Mouse (Mus musculus): ENCODE data around the gene Ciao2b.

The Ciao2b gene

GRCm38 (mm10) chr8:104613119-104613518, 28.6 kb downstream of the Ciao2b start:
- no peak for DNase-seq

DNA sequence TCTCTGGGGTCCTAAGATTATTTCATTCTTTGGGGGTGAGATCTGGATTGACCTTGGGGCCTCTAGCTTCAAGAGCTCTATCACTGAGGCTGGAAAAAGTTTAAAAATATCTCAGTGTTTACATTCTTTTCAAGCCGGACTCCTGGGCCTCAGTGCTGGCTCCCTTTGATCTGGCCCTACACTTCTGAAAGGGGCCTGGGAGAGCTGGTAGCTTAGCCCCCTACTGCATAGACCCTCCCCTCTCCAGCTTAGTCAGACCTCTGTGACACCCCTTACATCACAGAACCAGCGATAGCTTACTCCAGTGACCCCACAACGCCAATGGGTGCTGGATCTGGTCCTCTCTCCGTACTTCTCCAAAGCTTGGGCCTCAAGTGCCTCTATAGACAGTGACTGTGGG, 30.2 kb downstream of the Ciao2b start:
- no peak for DNase-seq

GRCm38 (mm10) chr8:104610185-104610766, 31.5 kb downstream of the Ciao2b start:
- DNase-seq, result no peak

DNA sequence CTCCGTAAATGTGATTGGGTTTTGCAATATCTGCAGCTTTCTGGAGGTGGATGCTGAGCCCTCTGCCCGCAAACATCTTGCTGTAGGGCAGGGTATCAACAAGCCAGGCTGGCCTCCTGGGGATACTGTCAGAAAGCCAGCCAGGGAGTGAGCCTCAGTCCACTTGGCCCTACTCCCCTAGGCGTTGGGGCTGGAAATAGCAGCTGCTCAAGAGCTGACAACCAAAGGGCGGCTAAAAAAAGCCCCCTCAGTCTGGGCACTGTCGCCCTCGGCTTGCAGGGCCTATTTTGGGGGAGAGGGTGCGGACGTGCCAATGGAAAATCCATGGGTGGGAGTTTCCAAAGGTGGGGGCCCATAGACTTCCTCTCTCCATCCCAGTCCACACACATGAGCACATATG, 32.5 kb downstream of the Ciao2b start:
- no peak for DNase-seq

- no peak for DNase-seq
These were observed 33.8 kb downstream of the Ciao2b start for GRCm38 (mm10) chr8:104607944-104608343.

GRCm38 (mm10) chr8:104606329-104606728, 35.4 kb downstream of the Ciao2b start:
- DNase-seq, result no peak

DNA sequence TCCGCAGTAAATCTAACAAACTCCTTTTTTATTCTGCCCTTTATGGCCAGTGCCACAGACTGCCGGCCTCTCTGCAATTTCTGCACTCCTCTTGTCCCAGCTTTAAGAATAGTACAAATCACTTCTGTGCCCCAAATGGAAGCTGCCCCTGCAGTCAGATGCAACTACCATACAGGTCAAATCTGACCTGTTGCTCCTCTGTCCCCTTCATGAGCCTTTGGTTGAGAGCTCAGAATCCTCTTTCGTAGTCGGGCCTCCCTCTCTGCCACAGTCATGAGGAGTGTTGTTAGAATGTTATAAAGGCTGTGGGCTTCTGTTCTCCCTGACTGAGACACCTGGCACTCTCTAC, 38.5 kb downstream of the Ciao2b start:
- DNase-seq, result no peak

- peak; percentile 81 to 86 for DNase-seq
These were observed 39.1 kb downstream of the Ciao2b start for GRCm38 (mm10) chr8:104602468-104603244.

DNA sequence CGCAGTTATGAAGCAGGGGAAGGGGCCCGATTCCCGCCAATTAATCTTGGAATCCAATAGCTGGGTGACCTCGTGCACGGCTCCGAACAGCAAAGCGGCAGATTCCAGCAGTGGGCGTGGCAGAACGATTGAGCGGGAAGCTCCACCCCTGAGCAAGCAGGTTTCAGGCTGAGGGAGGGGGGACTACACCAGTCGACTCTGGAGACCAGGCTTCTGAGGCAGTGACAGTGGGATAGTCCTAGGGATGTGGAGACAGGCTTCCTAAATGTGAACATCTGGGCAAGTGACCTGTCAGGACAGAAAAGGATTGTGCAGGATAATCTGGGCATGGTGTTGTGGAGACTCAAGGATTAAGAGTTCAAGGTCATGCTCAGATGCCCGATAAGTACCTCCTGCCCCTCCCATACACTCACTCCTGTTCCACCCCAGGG, 39.8 kb downstream of the Ciao2b start:
- no peak for DNase-seq

DNA sequence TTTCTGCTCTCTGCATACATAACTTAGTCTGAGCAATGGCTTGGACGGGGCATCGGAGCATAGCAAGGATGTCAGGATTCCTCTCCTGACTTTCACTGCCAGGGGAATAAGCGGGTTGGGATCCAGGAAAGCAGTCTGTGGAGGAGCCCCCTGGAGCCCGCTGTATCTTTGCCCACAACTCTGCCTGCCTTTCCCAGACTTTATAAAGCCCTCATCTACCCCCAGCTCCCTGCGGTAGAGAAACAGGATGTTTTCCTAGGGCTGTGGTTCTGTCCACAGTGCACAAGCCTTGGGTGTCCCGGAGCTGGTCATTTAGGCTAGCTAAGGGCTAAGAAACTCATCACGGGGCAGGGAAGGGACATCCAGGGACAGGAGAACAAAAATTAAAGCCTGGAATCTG, 40.4 kb downstream of the Ciao2b start:
- DNase-seq, result peak in 1 of 2 experiments; percentile 2

DNA sequence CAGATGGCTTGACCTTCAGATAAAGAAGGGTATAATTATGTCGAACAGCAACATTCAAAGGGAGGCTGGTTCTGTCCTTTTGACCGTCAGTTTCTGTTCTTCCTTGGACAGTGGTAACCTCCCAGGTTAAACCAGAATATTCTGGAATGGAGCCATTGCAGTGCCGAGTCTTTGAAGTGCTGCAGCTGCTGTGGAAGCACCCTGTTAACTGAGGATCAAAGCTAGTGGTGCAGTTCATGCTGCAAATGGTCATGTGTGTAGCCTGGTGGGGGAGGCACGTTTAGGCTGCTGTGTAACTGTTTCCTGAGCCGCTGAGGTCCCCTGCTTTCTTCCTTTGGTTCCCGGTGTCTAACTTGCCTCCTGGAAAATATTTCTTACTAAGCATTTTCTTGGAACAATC, 43.3 kb downstream of the Ciao2b start:
- no peak for DNase-seq

GRCm38 (mm10) chr8:104597656-104598055, 44.1 kb downstream of the Ciao2b start:
- peak in 1 of 2 experiments; percentile 3 for DNase-seq

- peak in 1 of 2 experiments; percentile 15 for DNase-seq
These were observed 45.8 kb downstream of the Ciao2b start for GRCm38 (mm10) chr8:104595773-104596536.

DNA sequence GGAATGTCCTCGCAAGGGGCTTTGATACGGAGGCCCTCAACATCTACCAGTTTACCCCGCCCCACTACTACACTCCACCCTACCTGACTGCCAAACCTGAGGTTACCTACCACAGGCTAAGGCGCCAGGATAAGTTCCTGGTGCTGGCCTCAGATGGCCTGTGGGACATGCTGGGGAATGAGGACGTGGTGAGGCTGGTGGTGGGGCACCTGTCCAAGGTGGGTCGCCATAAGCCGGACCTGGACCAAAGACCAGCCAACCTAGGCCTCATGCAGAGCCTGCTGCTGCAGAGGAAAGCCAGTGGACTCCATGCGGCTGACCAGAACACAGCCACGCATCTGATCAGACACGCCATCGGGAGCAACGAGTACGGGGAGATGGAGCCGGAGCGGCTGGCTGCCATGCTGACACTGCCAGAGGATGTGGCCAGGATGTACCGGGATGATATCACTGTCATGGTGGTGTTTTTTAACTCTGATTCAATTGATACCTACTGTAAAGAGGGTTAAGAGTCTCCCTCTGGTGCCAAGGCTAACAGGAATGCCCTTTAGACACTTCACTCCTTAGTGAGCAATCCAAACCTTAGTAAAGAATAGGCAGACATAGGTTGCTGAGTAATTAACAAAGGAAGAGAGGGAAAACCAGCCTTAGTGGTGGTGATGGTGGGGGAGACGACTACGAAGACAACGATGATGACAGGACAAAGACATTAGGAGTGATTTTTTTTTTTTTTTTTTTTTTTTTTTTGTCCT, 47.0 kb downstream of the Ciao2b start:
- no peak for DNase-seq

GRCm38 (mm10) chr8:104593536-104594325, 48.0 kb downstream of the Ciao2b start:
- no peak for DNase-seq

DNA sequence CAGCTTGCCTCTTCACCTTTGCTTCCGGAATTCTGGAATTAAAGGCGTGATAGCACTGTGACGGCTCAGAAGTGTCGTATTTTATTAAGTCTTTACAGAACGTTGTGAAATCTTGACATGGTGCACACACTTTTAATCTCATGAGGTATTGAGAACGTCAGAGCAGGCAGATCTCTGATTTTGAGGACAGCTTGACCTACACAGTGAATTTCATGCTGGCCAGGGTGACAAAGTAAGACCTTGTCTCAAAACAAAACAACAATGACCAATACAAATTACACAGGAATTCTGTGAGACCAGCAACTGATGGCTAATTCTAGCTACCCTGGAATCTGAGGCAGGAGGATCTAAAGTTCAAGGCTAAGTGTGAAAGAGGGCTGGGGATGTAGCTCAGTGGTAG, 49.2 kb downstream of the Ciao2b start:
- DNase-seq, result no peak

DNA sequence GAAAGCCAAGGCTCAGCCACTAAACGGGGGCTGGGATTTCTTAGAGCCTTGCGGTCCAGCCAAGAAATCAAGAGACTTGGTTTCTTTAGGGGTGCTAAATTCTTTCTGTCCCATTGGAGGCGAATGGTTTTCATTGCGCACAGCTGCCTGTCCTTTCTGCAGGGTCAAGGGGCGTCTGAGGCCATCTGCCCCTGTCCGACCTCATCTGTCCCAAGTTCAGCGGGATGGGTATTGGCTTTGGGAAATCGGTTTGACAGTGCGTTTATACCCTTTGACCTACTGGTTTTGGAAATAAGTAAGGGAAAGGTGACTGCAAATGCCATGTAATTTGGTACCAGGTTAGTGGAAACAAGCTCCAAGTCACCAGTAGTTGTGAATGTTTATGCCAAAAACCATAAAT, 49.9 kb downstream of the Ciao2b start:
- DNase-seq, result no peak

DNA sequence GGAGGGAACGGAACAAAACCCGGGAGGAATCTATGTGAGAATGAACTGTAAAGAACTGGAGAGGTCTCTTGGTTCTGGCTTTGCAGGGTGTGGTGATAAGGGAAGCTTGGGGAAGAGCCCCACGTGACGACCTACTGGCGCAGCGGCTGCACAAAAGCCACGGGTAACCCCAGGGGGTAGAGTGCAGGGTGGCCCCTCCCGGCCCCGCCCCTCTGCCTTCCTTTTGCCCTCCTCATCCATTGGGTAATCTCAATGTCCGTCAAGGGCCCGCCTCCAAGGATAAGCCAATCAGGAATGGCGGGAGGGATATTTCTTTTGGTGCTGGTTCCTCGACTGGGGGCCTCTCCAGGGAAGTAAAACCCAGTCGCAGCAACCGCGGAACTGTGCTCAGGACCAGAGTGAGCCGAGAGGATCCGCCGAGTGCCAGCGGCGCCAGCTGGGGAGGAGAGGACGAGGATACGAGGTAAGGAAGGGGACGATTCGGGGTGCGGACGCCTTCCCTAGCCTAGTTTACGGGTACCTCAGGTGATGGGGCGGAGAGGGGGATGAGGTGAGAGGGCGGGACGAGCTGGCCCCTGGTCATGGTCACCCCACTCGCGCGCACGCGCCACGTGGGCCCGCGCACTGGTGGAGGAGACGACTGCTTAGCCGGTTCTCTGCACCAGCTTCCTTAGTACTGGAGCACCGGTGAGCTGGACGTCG, 50.5 kb downstream of the Ciao2b start, which contains the start of gene Pdp2:
Gene Pdp2 (plus strand): TSS at position 319 of the 702 bp plus-strand sequence.
- DNase-seq, result peak; percentile 94 to 95

DNA sequence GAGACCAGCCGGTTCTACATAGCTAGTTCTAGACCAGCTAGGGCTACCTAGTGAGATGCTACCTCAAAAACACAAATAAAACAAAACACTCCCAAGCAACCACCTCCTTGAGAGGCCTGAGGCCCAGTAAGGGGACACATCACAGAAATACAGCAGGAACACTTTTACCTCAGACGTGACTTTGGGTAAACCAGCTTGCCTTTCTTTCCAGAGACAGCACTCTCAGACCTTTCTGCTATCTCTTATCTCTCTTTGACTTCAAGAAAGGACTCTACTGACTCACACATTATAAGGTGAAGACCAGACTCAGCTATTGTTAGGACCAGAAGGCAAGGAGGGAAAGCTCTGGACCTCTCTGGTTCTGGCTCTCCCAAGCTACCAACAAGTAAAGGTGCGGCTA, 51.5 kb downstream of the Ciao2b start:
- no peak for DNase-seq
